Mouse (Mus musculus): Measurements from ENCODE around the gene Sec61b.

DNA sequence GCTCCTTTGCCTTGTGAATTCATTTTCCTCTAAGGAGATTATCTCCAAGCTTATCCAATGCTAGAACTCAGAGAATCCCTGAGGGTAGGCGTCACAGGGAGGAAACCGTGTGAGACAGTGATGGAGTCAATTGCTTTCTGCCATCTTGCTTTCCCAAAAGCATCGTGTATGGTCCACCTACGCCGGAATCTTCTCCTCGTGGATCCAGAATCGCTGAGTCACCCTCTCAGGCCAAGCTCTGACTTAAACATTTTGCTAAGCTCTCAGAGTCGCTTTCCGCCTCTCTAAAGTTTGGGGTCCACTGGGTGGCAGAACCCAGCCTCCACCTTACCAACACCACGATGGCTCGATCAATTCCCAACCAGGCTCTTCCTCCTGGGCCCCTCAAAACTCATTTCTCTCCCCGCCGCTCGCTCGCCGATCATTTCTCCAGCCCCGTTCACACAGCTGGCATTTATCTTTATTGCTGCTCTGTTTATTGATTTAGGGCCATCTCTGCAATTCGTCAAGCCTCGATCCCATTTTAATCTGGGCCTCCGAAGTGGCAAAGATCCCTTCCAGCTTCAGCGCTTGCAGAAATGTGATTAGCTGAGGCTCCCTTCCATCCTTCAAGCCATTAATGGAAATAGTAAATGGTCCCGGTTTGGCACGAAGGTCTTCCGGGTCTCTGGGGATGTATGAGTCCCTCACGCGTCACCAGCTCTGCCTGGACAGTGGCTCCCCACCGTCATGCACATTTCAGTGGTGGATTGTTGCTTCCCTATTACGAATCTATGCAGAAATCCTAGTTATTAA is 38.7 kb upstream of the Sec61b start:
- TF ChIP-seq CTCF (IDR thresholded peaks at IDR 0.05; ENCODE audit: insufficient read depth, low read length) (no peak), POLR2A (IDR thresholded peaks at IDR 0.05; ENCODE audit: borderline replicate concordance, extremely low read depth, low read depth, low read length) (no peak)

Data from lung, adult 2 months (tissue).